Mouse (Mus musculus) cerebellum, postnatal 4 days (tissue): ENCODE results near the gene Cmah.
"Not testable (repeated sequence)": the region's sequence is repeated elsewhere in the genome, so short reads cannot be mapped to it uniquely, and the experiment has no call there.

ENCODE experiments used
- DNase-seq, 2 experiments: peaks; one replicate each; pipeline ENCODE4 v3.0.0; 2022; ENCODE audit warnings: low spot score in 2 of 2, mixed read lengths in 1 of 2

Cmah gene

DNA sequence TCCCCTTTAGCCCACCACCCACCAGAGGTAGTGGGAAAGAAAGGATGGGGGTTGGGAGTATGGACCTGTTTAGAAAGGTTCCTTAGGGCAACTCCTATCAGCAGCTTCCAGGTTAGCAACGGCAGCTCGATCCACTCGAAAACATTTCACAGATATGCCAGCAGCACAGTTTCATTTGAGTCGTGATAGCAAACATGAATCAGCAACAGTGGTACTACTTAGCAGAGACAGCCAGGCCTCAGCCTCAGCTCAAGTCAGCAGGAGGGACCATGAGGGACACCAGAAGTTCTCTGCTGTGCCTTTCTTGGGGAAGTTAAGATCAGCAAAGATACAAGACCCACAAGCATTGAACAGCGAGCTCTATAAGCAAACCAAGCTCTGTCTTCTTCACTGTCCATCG is 13.3 kb downstream of the Cmah start:
- DNase-seq = no peak

DNA sequence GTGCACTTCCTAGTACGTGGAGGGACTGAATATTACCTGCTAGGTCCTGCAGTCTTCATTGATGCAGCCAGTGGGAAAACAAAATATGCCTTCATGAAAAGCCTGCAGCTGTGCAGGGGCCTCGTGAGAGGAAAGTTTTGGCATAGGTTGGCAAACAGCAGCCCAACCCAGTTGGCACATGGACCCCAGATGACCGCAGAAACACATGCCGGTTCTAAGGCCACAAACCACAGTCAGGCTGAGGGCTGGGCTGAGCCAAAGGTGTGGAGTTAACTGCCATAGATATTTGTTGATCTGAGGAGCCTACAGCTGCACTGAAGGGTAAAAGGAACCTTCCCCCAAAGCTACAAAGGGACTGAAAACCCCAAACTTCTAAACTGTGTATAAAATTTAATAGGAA is 14.9 kb downstream of the Cmah start:
- DNase-seq = no peak

- DNase-seq = no peak
Observed at GRCm38 (mm10) chr13:24353004-24353403, 25.8 kb downstream of the Cmah start.

GRCm38 (mm10) chr13:24354751-24355150 is 27.5 kb downstream of the Cmah start:
- no peak for DNase-seq

DNA sequence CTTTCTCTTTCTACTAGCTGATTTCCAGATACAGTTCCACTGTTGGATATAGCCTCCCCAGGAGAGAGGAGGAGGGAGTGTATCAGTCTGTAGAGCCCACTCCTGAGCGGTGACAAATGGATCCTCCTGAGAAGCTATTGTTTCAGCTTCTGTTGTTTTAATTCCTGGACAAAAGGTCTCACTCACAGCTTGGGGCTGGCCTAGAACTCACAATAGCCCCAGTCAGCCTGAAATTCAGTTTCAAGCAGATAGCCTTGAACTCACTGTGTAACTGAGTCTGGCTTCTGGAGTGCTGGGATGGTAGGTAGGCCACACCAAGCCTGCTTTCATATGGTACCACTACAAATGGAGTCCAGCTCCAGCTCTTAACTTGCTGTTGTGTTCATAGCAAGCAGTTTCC is 32.0 kb downstream of the Cmah start:
- no peak for DNase-seq

DNA sequence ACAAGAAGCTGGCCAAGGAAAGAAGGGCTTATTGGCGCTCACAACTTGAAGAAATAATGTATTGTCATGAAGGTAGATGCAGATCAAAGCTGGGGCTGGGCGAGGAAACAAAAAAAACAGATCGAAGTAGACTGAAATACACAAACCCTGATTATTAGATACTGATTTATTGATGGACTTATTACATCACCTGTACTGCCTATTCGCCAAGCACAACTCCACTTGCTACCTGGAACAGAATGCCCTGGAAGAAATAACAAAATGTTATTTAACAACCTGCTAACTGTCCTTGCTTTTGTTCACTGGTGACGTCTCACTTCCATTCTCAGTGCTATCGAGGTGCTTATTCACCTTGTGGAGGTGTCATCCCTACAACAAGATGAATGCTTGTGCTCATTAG is 38.0 kb downstream of the Cmah start:
- DNase-seq = no peak

DNA sequence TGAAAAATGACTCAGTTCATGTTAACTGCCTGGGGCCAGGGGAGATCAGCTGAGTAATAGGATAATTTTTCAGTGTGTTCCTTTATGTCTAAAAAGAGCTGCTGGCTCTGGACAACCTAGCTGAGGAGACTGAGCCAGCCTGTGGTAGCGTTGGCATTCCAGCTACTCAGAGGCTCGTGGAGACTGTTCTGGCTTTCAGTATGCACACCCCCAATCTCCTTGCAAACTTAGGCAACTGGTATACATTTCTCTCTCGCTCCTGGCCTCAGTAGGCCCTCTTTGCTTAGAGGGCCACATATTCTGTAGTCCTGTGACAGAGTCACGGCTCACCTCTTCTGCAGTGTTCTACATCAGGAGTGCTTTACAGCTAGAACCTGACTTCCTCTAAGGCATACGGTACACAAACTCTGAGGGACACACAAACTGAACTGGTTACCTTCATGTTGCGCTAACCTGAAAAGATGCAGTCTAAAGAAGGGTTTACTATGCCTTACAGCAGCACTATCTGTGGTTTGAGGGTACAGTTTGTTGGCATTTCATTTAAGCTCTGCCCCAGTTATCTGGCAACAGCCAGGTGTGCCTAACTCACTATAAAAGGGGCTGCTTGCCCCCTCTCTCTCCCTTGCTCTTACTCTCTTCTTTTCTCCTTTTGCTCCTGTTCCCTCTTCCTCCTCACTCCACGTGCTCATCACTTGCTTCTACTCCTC is 45.8 kb downstream of the Cmah start:
- no peak for DNase-seq

DNA sequence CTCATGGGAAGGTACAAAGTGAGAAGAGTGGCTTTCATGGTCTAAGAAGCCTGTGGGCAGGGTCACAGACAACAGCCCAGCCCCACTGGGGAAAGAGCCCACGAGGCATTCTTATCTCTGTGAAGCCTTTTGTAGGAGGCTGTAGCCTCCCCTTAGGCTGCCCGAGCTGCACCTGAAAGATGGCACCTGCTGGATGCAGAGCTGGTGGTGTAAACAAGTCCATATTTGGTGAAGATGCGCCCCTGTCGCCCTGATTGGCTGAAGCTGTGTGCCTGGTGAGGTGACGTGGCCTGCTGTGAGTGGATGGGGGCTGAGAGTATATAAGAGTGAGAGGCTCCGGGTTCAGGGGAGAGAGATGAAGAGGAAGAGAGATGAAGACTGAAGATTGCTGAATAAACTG is 47.4 kb downstream of the Cmah start:
- DNase-seq = not testable (repeated sequence)

- no peak for DNase-seq
Observed at GRCm38 (mm10) chr13:24375320-24376203, 48.4 kb downstream of the Cmah start.

DNA sequence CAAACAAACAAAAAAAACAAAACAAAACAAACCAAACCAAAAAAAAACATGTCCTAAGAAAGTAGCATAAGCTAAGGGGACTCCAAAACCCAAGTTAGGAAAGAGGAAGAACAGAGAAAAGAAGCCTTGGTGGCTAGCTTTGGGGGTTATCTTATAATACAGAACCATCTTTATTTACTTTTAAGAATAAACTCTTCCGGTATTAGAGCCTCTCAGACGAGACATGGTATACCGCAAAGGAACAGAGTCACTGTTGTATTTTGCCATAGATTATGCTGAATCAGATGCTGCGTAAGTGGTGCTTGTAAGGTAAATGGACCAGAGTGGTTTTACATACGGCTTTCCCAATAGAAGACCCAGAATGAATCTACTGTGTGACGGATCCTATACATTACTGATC is 53.5 kb downstream of the Cmah start:
- no peak for DNase-seq

DNA sequence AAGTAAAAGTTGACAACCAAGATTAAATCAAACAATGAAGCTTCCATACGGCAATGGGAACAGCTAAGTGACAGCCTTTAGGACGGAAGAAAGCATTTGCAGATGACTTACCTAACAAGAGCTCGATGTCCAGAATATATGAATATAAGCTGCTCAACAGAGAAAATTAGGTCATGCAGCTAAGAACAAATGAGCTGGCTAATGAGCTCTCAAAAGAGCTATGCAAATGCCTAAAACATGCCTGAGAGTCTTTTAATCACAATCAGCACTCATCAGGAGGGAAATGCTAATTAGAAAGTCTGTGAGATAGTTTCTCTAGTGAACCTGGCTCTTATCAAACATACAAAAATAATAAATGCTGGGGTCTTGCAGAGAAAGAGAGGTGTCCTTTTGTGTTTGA is 56.7 kb downstream of the Cmah start:
- no peak for DNase-seq

DNA sequence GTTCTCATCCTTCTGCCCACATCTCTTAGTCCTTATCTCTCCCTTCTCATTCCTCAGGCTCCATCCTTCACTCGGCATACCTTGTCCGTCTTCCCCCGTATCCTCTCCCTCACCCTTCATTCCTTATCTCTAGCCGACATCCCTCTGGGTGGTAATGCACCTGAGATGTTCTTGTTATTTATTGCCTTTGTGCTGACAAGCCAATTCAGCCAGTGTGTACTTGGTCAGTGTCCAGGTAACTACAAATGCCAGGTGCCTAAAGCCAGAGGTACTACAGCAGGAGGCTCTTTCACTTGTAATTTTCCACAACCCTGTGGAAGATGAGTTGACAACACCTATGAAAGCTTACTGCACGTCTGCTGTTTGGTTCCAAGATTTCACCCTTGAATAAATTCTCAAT is 64.7 kb downstream of the Cmah start:
- no peak for DNase-seq

DNA sequence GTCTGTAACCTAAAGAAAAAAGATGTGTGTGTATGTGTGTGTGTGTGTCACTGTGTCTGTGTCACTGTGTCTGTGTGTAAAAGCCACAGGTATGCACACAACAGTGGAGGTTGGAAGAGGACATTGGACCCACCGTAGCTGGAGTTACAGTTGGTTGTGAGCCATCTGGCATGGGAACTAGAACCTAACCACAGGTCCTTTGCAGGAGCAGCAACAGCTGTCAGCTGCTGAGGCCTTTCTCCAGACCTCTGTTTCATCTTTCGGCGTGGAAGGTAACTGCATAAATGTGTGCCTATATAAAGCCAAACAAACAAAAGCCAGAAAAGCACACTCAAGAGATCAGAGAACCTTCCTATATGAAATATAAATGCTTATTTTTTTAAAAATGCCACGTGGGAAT is 65.5 kb downstream of the Cmah start:
- no peak for DNase-seq

DNA sequence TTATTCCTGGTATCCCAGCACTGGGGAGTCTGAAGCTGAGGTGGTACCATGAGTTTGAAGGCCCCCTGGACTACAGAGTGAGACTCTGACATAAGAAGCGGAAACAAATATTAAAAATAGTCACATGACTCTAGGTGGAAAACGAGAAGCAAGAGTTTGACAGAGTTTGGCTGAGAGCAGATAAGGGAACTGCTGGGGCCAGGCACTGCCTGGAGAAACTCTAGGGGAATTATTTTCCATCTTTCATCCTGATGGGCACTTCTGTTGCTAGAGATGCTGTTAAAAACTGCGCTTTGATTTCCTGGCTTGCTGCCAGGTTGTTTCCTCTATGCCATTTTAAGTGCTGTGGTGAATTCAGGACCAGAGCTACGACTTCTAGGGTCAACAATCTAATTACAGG is 65.9 kb downstream of the Cmah start:
- DNase-seq = no peak

DNA sequence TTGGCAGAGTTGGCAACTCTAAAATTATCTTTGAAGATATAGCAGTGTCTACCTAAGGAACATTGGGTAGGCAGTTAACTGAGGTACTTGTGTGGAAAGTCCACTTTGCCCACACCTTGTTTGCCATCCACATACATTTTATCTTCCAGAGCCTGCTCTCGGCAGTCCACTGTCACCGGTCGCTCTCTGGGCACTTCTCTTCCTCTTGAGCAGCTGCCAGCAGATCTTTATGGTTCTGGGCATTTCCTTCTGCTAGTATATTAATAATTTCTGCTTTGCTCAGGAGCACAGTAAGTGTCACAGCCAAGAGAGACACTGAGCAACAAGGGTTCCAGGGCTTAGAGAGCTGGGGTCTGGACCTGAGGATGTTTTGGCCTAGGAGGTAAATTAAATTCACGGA is 68.6 kb downstream of the Cmah start:
- DNase-seq = no peak

DNA sequence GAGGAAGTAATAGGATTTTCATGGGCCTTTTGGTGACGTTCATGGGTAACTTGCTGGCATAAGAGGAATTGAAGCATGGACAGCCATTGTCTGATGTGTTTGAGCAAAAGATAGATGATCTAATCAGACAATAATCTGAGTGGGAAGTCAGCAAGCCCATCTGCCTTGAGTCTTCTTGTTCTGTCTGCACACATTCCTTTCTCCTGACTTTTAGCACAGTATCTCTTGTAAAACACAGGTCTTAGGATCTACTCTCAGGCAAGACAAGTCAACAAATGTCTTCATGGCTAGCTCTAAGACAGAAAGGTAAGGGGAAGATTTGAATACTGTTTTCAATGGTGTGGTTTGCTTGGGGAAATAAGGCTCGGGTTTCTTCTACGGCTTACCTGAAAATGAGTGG is 70.0 kb downstream of the Cmah start:
- no peak for DNase-seq

GRCm38 (mm10) chr13:24398488-24398887 is 71.3 kb downstream of the Cmah start:
- DNase-seq = no peak

GRCm38 (mm10) chr13:24401821-24402220 is 74.6 kb downstream of the Cmah start:
- not testable (repeated sequence) for DNase-seq

DNA sequence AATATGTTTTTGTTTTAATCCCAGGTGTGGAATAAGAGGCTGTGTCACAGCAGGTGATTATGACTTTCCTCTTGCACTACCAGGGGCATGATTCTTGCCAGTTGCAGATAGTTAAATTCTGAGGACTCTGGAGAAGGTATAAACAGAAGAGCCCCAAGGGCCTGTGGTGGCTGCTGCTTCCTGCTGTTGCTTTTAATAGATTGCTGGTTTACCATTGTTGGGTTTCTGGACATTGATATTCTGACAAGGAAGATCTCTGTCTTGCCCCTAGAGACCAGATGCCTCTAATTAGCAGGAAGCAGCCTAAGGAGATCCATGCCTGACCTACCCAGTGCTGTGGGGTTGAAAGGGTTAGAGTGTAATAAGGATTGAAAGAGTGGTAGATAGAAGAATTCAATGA is 75.8 kb downstream of the Cmah start:
- no peak for DNase-seq

GRCm38 (mm10) chr13:24406847-24407246 is 79.6 kb downstream of the Cmah start:
- no peak for DNase-seq

- DNase-seq = no peak
Observed at GRCm38 (mm10) chr13:24414635-24415206, 87.5 kb downstream of the Cmah start.

GRCm38 (mm10) chr13:24415506-24416206 is 88.5 kb downstream of the Cmah start:
- no peak for DNase-seq
